Mouse (Mus musculus): ENCODE measurements around the gene Tmem150a.

The Tmem150a gene

GRCm38 (mm10) chr6:72355066-72355911 is at the start of gene Tmem150a:
Tmem150a (plus strand) TSS chr6:72355447.
- peak; percentile 66 for DNase-seq

- no peak for DNase-seq
These were observed 43.0 kb upstream of the Tmem150a start for GRCm38 (mm10) chr6:72312198-72312597.

DNA sequence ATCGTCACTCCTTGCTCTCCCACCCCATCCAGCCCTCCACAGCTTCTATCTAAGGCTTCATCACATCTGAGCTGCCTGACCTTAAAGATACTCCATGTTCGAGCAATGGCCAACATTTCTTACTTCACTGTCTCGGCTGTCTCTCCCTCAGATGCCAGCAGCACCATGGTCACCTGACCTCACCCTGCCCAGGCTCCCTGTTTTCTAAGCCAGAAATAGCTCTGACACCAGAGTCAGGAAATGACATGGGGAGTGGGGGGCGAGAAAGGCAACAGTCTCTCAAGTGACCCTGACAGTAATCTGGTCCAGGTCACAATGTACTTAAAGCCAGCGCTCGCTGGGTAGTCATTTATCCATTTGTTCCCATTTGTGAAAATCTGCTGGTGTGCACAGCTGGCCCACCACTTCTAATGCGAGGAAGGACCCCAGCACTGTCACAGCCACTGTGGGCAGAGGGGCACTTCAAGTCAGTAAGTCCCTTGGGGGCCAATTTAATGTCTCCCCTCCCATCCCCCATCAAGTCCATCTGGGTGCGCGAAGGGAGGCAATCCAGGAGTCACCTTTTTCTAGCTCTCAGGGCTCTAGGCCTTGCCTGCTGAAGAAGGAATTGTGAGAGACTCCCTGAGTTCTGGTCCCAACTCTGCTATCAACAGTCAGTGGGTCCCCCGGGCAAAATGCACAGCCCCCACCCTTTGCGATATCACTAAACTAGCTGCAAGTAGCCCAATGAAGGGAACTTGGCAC is 42.0 kb upstream of the Tmem150a start:
- no peak for DNase-seq

GRCm38 (mm10) chr6:72315384-72315783 is 39.9 kb upstream of the Tmem150a start:
- no peak for DNase-seq

- DNase-seq, result no peak
These were observed 39.2 kb upstream of the Tmem150a start for GRCm38 (mm10) chr6:72316044-72316443.

- DNase-seq, result no peak
These were observed 36.8 kb upstream of the Tmem150a start for GRCm38 (mm10) chr6:72318440-72318839.

GRCm38 (mm10) chr6:72319019-72319418 is 36.2 kb upstream of the Tmem150a start:
- DNase-seq, result no peak

- DNase-seq, result no peak
These were observed 32.3 kb upstream of the Tmem150a start for GRCm38 (mm10) chr6:72322936-72323335.

- DNase-seq, result no peak
These were observed 31.3 kb upstream of the Tmem150a start for GRCm38 (mm10) chr6:72323786-72324508.

DNA sequence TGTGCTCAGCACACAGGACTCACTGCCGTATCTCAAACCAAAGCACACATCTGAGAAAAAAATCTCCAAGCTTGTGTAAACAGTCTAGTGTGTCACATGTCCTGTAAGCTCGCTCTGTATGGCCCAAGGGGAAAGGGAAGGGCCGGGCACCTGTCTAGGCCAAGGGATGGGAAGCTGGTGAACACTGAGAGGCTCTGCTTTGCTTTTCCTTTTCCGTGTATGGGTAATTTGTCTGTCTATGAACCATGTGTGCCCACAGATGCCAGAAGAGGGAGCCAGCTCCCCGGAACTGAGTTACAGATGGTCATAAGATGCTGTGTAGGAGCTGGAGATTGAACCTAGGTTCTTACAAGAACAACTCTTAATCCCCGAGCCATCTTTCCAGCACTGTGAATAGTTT is 29.0 kb upstream of the Tmem150a start:
- DNase-seq, result no peak

GRCm38 (mm10) chr6:72329019-72329418 is 26.2 kb upstream of the Tmem150a start:
- DNase-seq, result no peak

DNA sequence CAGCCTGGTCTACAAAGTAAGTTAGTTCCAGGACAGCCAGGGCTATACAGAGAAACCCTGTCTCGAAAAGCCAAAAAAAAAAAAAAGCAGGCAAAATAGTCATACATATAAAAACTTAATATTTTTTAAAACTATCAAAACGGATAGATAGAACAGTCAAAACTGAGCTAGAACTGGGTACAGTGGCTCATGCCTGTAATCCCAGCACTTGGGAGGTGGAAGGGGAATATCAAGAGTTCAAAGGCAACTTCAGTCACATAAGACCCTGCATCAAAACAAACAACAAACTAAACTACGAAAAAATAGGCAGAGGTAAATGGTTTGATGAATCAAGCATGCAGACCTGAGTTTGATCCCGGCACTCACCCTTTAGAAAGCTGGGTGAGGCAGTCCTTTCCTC is 25.1 kb upstream of the Tmem150a start:
- DNase-seq, result no peak

DNA sequence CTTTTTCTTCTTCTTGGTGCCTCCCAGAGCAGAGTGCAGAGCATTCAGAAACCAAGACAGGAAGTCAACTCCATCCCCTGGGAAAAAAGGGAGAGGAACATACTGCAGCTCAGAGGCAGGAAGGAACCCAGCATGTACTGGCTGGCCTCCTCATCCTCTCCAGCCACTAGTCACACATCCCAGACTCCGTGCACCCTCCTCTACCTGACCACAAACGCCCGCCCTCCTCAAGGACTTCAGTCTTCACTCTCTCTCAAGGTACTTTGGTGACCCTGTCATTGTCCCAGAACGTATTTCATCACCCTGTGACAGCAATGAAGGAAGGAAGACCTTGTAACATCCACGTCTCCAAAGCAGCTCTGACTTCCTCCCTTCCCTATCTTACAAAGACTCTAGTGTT is 22.1 kb upstream of the Tmem150a start:
- no peak for DNase-seq

DNA sequence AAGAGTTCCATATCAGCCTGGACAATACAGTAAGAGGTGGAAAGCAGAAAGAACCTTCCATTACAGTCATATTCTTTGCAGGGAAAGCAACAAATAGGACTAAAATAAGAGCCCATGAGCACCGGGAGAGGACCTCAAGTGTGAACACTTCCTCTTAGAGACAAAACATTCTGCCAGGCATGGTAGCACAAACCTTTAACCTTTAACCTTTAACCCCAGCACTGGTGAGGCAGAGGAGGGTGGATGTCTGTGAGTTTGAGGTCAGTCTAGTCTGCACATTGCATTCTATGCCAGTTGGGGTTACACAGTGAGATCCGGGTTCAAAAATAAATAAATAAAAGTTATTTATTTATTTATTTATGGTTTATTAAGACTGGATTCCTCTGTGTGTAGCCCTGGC is 14.8 kb upstream of the Tmem150a start:
- DNase-seq, result no peak

GRCm38 (mm10) chr6:72344396-72345073 is 10.7 kb upstream of the Tmem150a start:
- no peak for DNase-seq

DNA sequence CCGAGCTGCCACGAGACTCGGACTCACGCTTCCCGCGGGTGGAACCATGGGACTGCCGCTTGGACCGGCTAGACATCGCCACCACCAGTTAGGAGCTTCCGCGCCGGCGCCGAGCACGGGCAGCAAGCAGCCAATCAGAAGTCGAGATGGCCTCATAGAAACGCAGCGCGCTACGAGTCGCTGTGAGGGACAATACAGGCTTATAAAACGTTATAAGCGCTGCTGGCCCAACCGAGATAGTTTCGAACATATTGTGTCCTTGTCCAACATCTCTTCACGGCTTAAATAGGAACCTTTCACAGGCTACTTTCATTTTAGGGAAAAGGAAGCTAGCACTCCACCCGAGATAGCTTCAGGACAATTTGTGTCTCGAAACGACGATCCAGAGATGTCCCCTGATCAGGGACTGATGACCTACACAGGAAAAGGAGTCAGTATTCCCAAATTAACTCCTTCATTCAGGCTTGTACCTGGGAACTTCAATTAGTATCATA is 10.1 kb upstream of the Tmem150a start, which contains the start of gene Usp39:
Gene Usp39, minus strand, starts transcription at position 111 of the 494 bp plus-strand sequence.
- peak; percentile 92 for DNase-seq

GRCm38 (mm10) chr6:72345633-72346032 is 9.6 kb upstream of the Tmem150a start:
- DNase-seq, result no peak

GRCm38 (mm10) chr6:72346261-72346660 is 9.0 kb upstream of the Tmem150a start:
- no peak for DNase-seq

DNA sequence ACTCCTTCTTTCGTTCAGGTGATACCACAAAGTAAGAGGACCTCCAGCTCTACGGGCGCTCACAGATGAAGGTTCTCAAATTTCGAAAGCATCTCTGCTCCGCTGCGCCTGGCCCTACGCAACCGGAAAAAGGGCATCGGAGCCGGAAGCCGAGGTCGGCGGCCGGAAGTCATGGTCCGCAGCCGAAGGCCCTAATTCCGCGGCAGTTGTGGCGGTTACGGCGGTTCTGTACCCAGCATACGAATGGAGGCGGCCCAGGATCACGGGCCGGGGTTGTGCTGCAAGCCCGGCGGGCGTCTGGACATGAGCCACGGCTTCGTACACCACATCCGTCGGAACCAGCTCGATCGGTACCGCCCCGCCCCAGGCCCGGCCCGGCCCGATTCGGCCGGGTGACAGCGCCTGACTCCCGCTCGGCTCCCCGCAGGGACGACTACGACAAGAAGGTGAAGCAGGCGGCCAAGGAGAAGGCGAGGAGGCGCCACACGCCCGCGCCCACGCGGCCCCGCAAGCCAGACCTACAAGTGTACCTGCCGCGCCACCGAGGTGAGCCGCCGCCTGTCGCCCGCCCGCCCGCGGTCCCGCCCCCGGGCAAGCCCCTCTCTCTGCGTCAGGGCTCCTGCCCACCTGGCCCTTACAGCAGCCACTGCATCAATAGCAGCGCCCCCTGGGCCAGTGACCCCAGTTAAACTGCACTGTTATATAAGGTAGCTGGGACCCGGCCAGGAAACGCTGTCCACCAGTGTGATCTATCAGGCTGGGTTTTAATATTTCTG is 7.9 kb upstream of the Tmem150a start, which contains the start of gene 0610030E20Rik:
Gene 0610030E20Rik, plus strand, starts transcription at position 152 of the 776 bp plus-strand sequence.
- peak; percentile 70 for DNase-seq

GRCm38 (mm10) chr6:72348411-72348810 is 6.8 kb upstream of the Tmem150a start:
- DNase-seq, result no peak

GRCm38 (mm10) chr6:72350214-72350613 is 5.0 kb upstream of the Tmem150a start:
- no peak for DNase-seq

All from cerebellum, adult 11 months (tissue).